Mouse (Mus musculus) lung, adult 2 months (tissue): Measurements from ENCODE around the gene Rpn1.

Experiments
- CTCF ChIP-seq: fragments of 200-500 bp; IDR thresholded peaks from 2 replicates; pipeline ENCODE4 v1.5.1; 2011; ENCODE audit warnings: mild to moderate bottlenecking, low read length, control low read depth; ENCODE audit not compliant: insufficient read depth
- POLR2A ChIP-seq: fragments of 200-500 bp; IDR thresholded peaks from 2 replicates; pipeline ENCODE4 v1.6.1; 2011; ENCODE audit warnings: low read depth, mild to moderate bottlenecking, control low read depth, low read length, borderline replicate concordance; ENCODE audit errors: extremely low read depth

GRCm38 (mm10) chr6:88044234-88044576, 40.1 kb upstream of the Rpn1 start:
- TF ChIP-seq POLR2A: no peak
- TF ChIP-seq CTCF: no peak
